Mouse (Mus musculus) cerebellum, postnatal 10 days (tissue): ENCODE data around the gene Emc9.

ENCODE experiments used
- DNase-seq, 2 experiments: peaks; one replicate each; pipeline ENCODE4 v3.0.0; 2021; ENCODE audit warnings: mixed read lengths in 2 of 2

Gene Emc9

GRCm38 (mm10) chr14:55589771-55590448 lies 4.8 kb upstream of the Emc9 start:
- DNase-seq: no peak

- no peak for DNase-seq
These were observed 4.2 kb upstream of the Emc9 start for GRCm38 (mm10) chr14:55589271-55589670.

GRCm38 (mm10) chr14:55586149-55586548 lies 1.0 kb upstream of the Emc9 start:
- no peak for DNase-seq

- no peak for DNase-seq
These were observed 461 bp upstream of the Emc9 start for GRCm38 (mm10) chr14:55585566-55585960.

GRCm38 (mm10) chr14:55584303-55584701 lies 800 bp downstream of the Emc9 start:
- no peak for DNase-seq

GRCm38 (mm10) chr14:55581981-55582681 lies 3.0 kb downstream of the Emc9 start:
- no peak for DNase-seq

GRCm38 (mm10) chr14:55580731-55581130 lies 4.4 kb downstream of the Emc9 start:
- no peak for DNase-seq

- DNase-seq: no peak
These were observed 5.3 kb downstream of the Emc9 start for GRCm38 (mm10) chr14:55579511-55580496.

- DNase-seq: peak; percentile 73 to 76
These were observed 6.3 kb downstream of the Emc9 start for GRCm38 (mm10) chr14:55578668-55579269.

- DNase-seq: peak; percentile 92 to 95
These were observed 7.0 kb downstream of the Emc9 start, which contains the start of gene Psme1 for GRCm38 (mm10) chr14:55577871-55578667. TSS of gene Psme1 (plus strand) at chr14:55578123.

- peak; percentile 60 for DNase-seq
These were observed 8.7 kb downstream of the Emc9 start for GRCm38 (mm10) chr14:55576376-55576775.

GRCm38 (mm10) chr14:55575711-55576110 lies 9.4 kb downstream of the Emc9 start:
- no peak for DNase-seq

GRCm38 (mm10) chr14:55575302-55575701 lies 9.8 kb downstream of the Emc9 start, which contains the start of gene Fitm1:
TSS of gene Fitm1 (plus strand) at chr14:55575617.
- no peak for DNase-seq

- DNase-seq: no peak
These were observed 13.3 kb downstream of the Emc9 start for GRCm38 (mm10) chr14:55571760-55572159.

GRCm38 (mm10) chr14:55570588-55570987 lies 14.5 kb downstream of the Emc9 start:
- no peak for DNase-seq

GRCm38 (mm10) chr14:55567496-55567895 lies 17.6 kb downstream of the Emc9 start:
- DNase-seq: no peak

GRCm38 (mm10) chr14:55565748-55566147 lies 19.4 kb downstream of the Emc9 start:
- DNase-seq: no peak

- no peak for DNase-seq
These were observed 21.9 kb downstream of the Emc9 start for GRCm38 (mm10) chr14:55563249-55563648.

GRCm38 (mm10) chr14:55561860-55562259 lies 23.2 kb downstream of the Emc9 start:
- no peak for DNase-seq

GRCm38 (mm10) chr14:55560202-55561073 lies 24.7 kb downstream of the Emc9 start, which contains the start of gene A730061H03Rik:
TSS of gene A730061H03Rik (minus strand) at chr14:55560406.
- DNase-seq: peak; percentile 99

- peak; percentile 94 to 96 for DNase-seq
These were observed 25.3 kb downstream of the Emc9 start, which contains the start of gene Dcaf11 for GRCm38 (mm10) chr14:55559799-55560201. TSS of gene Dcaf11 (plus strand) at chr14:55560006.
